Mouse (Mus musculus): ENCODE measurements around the gene Zfp72. TPM values are rescaled to one million over a fixed set of nuclear protein-coding genes. Genes with fewer than 3 reads are reported as not detected.

Zfp72 gene
- total and polyA plus RNA-seq, 2 experiments: 0.10 to 2.8 TPM

DNA sequence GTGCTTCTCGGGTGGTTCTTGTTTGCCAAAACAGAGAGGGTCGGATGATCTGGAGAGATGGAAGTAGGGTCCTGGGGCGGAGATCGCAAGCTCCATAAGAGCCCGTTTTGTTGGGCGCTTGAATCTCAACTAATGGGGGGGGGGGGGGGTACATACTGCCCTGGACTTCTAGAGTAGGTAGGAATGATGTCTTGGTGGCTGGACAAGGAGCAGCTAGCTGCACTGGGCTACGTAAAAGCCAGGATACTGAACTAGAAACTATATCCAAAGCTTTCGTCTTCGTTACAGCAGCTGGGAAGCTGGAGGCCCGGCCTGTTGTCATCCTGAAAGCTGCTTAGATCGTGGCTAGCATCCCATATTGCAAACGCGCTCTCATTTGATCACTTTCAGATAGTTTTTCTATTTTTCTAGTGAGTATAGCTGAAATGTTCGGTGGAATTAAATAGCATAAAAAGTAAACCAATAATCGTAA, 40.2 kb downstream of the Zfp72 start:
- Histone ChIP-seq H3K79me2 (ENCODE audit: control insufficient read depth, insufficient read depth, low read length) (no peaks in the 10 kb centered on the region), H3K9ac (ENCODE audit: low read depth, low read length) (peak overlapping the region; percentile 79), H3K27me3 (ENCODE audit: control insufficient read depth, insufficient read depth, low read length) (no peaks in the 10 kb centered on the region), H3K27ac (replicated peaks; ENCODE audit: insufficient read depth, low read depth, low read length) (peak overlapping the region; percentile 69), H3K4me1 (ENCODE audit: control insufficient read depth, insufficient read depth, low read length) (peaks cover 5% of the 10 kb centered on the region; the same call in 1 of the 2 replicates), H3K36me3 (ENCODE audit: control insufficient read depth, insufficient read depth, low read length) (peaks cover 11% of the 10 kb centered on the region), H3K4me3 (ENCODE audit: insufficient read depth, low read depth, low read length) (peak overlapping the region; percentile 77)
- WGBS: under 1% methylated on average over 15 of the region's 15 CpGs
- no peak for DNase-seq (ENCODE audit: extremely low read depth, low read depth, low spot score)
- TF ChIP-seq POLR2A (IDR thresholded peaks at IDR 0.05; ENCODE audit: extremely low read depth, insufficient read depth, low read length) (no peak), CTCF (IDR thresholded peaks at IDR 0.05; ENCODE audit: low read depth, low read length) (no peak)

DNA sequence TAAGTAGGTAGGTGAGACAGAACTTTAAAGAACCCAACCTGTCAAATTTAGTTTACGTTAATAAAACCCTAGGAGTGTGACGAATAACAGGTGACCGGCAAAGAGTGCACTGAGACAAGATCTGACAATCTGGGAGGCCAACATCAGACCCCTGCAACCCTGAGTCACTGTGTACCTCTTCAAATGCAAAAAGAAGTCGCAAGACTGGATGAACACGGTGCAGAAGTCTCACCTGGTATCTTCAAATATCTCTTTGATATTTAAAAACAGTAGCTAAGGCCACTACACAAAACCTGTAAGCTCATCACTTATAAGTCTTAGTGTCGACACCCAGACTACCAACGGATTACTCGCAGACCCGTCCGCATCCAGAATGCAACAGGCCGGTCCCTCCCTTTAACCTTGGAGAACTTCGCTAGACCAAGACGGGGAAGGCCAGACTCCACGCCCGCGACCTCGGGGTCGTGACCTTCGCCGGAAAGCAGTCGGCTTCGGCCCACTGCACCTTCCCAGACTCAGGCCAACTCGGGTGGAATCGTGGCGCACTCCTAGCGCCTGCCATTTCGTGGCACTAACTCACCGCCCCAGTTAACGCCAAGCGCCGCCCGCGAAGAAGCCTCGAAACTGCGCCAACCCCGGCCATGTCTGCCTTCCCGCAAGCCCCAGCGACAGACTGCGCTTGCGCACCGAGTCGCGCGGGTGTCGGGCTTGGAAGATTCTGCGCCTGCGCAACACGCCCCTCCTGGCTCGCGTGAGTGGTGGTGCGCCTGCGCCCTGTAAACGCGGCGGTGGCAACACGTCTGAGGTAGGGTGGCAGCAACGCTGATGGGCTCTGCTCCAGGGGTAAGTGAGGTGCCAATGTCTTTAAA, 40.8 kb downstream of the Zfp72 start, which contains the start of the genes Sdha and Ccdc127:
TSS of gene Sdha (minus strand) at position 715 of the 869 bp plus-strand sequence.
TSS of gene Ccdc127 (plus strand) at position 744 of the 869 bp plus-strand sequence.
- Histone ChIP-seq H3K36me3 (ENCODE audit: control insufficient read depth, insufficient read depth, low read length) (peaks cover 11% of the 10 kb centered on the region), H3K27ac (replicated peaks; ENCODE audit: insufficient read depth, low read depth, low read length) (peak within 1 kb of the TSS; percentile 90), H3K79me2 (ENCODE audit: control insufficient read depth, insufficient read depth, low read length) (no peaks in the 10 kb centered on the region), H3K27me3 (ENCODE audit: control insufficient read depth, insufficient read depth, low read length) (no peaks in the 10 kb centered on the region), H3K4me1 (ENCODE audit: control insufficient read depth, insufficient read depth, low read length) (peaks cover 7% of the 10 kb centered on the region; the same call in 1 of the 2 replicates), H3K9ac (ENCODE audit: low read depth, low read length) (peak within 1 kb of the TSS; percentile 94), H3K4me3 (ENCODE audit: insufficient read depth, low read depth, low read length) (peak within 1 kb of the TSS; percentile 77)
- TF ChIP-seq CTCF (IDR thresholded peaks at IDR 0.05; ENCODE audit: low read depth, low read length) (no peak), POLR2A (IDR thresholded peaks at IDR 0.05; ENCODE audit: extremely low read depth, insufficient read depth, low read length) (peak; percentile 91)
- WGBS: under 1% methylated on average over 57 of the region's 57 CpGs
- peak; percentile 86 for DNase-seq (ENCODE audit: extremely low read depth, low read depth, low spot score)

DNA sequence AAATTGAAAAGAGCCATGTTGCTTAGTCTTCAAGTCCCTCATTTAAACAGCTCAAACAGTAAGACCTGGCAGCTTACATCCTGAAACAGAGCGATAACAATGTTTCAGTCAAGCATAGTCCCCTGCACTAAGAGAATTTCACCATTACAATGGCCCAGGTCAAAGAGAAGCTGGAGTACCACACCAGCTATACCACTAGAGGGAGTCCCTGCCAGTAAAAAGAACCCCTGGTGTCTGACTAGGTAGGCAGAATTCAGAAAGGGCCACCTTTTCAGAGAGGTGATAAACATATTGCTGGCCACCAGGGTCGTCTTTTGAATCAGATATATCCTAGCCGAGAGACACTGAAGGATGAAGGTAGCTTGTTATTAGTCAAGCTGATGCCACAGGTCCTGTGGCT, 49.6 kb downstream of the Zfp72 start:
- Histone ChIP-seq H3K27ac (replicated peaks; ENCODE audit: insufficient read depth, low read depth, low read length) (no peak overlapping the region), H3K4me3 (ENCODE audit: insufficient read depth, low read depth, low read length) (no peak overlapping the region), H3K36me3 (ENCODE audit: control insufficient read depth, insufficient read depth, low read length) (peaks cover 71% of the 10 kb centered on the region), H3K4me1 (ENCODE audit: control insufficient read depth, insufficient read depth, low read length) (peaks cover 2% of the 10 kb centered on the region; the same call in 1 of the 2 replicates), H3K27me3 (ENCODE audit: control insufficient read depth, insufficient read depth, low read length) (no peaks in the 10 kb centered on the region), H3K79me2 (ENCODE audit: control insufficient read depth, insufficient read depth, low read length) (no peaks in the 10 kb centered on the region; the same call in 1 of the 2 replicates), H3K9ac (ENCODE audit: low read depth, low read length) (no peak overlapping the region)
- DNase-seq (ENCODE audit: extremely low read depth, low read depth, low spot score): peak; percentile 43
- WGBS: 44% methylated on average over 3 of the region's 3 CpGs
- TF ChIP-seq POLR2A (IDR thresholded peaks at IDR 0.05; ENCODE audit: extremely low read depth, insufficient read depth, low read length) (no peak), CTCF (IDR thresholded peaks at IDR 0.05; ENCODE audit: low read depth, low read length) (peak; percentile 15; the same call in 1 of the 2 replicates)

DNA sequence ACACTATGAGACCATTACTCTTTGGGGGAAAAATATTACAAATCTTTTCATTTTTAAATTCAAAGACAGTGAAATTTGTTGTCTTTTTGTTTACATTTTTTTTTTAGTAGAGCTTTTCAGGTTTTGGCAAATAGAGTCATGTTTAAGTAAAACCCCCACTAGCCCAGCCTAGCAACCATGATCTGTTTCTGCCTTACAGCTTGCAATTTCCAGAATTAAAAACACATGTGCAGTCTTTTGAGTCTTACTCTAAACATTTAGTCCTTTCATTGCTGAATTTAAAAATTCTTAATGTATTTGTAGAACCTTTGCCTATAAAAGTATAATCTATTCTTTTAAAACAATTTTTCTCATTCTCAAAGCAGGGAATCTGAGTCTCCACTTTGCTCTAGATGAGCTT, 61.3 kb downstream of the Zfp72 start:
- Histone ChIP-seq H3K79me2 (ENCODE audit: control insufficient read depth, insufficient read depth, low read length) (peaks cover 4% of the 10 kb centered on the region; the same call in 1 of the 2 replicates), H3K4me1 (ENCODE audit: control insufficient read depth, insufficient read depth, low read length) (no peaks in the 10 kb centered on the region), H3K27ac (replicated peaks; ENCODE audit: insufficient read depth, low read depth, low read length) (no peak overlapping the region), H3K4me3 (ENCODE audit: insufficient read depth, low read depth, low read length) (no peak overlapping the region), H3K36me3 (ENCODE audit: control insufficient read depth, insufficient read depth, low read length) (peaks cover 70% of the 10 kb centered on the region), H3K27me3 (ENCODE audit: control insufficient read depth, insufficient read depth, low read length) (no peaks in the 10 kb centered on the region), H3K9ac (ENCODE audit: low read depth, low read length) (no peak overlapping the region)
- no peak for DNase-seq (ENCODE audit: extremely low read depth, low read depth, low spot score)
- TF ChIP-seq POLR2A (IDR thresholded peaks at IDR 0.05; ENCODE audit: extremely low read depth, insufficient read depth, low read length): no peak
- no peak for TF ChIP-seq CTCF (IDR thresholded peaks at IDR 0.05; ENCODE audit: low read depth, low read length)

Other genes starting within 250 kb of the Zfp72 start
- 17.9 and 18.4 TPM in 2 replicates for gene Exoc3, start 182.1 kb downstream of the Zfp72 start, total RNA-seq (2014; rRNA removed)
- gene Exoc3, start 182.1 kb downstream of the Zfp72 start, polyA plus RNA-seq (2012; rRNA removed): 21.6 and 24.0 TPM in 2 replicates
- 0.18 and 0.20 TPM in 2 replicates for gene Ahrr, start 98.5 kb downstream of the Zfp72 start, total RNA-seq (2014; rRNA removed)
- gene Ahrr, start 98.5 kb downstream of the Zfp72 start, polyA plus RNA-seq (2012; rRNA removed): 0.07 TPM in 1 of 2 replicates, not detected in the other
- 123 and 140 TPM in 2 replicates for gene Pdcd6, start 73.3 kb downstream of the Zfp72 start, total RNA-seq (2014; rRNA removed)
- 77.0 and 82.5 TPM in 2 replicates for gene Pdcd6, start 73.3 kb downstream of the Zfp72 start, polyA plus RNA-seq (2012; rRNA removed)
- 293 and 295 TPM in 2 replicates for gene Sdha, start 40.6 kb downstream of the Zfp72 start, total RNA-seq (2014; rRNA removed)
- 199 and 223 TPM in 2 replicates for gene Sdha, start 40.6 kb downstream of the Zfp72 start, polyA plus RNA-seq (2012; rRNA removed)
- gene Ccdc127, start 40.5 kb downstream of the Zfp72 start, total RNA-seq (2014; rRNA removed): 5.3 and 5.5 TPM in 2 replicates
- 2.3 and 2.6 TPM in 2 replicates for gene Ccdc127, start 40.5 kb downstream of the Zfp72 start, polyA plus RNA-seq (2012; rRNA removed)
- gene Lrrc14b, start 26.8 kb downstream of the Zfp72 start, total RNA-seq (2014; rRNA removed): 0.18 and 0.54 TPM in 2 replicates
- gene Lrrc14b, start 26.8 kb downstream of the Zfp72 start, polyA plus RNA-seq (2012; rRNA removed): 0.39 and 0.54 TPM in 2 replicates
- gene Ftl1-ps1, start 8.9 kb upstream of the Zfp72 start, total RNA-seq (2014; rRNA removed): 77.4 and 102 TPM in 2 replicates
- gene Ftl1-ps1, start 8.9 kb upstream of the Zfp72 start, polyA plus RNA-seq (2012; rRNA removed): 106 and 150 TPM in 2 replicates
- gene Zfp825, start 103.2 kb upstream of the Zfp72 start, total RNA-seq (2014; rRNA removed): 11.8 and 19.3 TPM in 2 replicates
- gene Zfp825, start 103.2 kb upstream of the Zfp72 start, polyA plus RNA-seq (2012; rRNA removed): 2.2 and 2.8 TPM in 2 replicates
- 102 and 130 TPM in 2 replicates for gene Erap1, start 248.7 kb upstream of the Zfp72 start, total RNA-seq (2014; rRNA removed)
- gene Erap1, start 248.7 kb upstream of the Zfp72 start, polyA plus RNA-seq (2012; rRNA removed): 16.3 and 18.1 TPM in 2 replicates